Mouse (Mus musculus): ENCODE measurements around the gene Nynrin.

GRCm38 (mm10) chr14:55826142-55826541 is 27.7 kb upstream of the Nynrin start:
- no peak for TF ChIP-seq CTCF (IDR thresholded peaks at IDR 0.05 in 2 of 3, conservative IDR thresholded peaks at IDR 0.05 in 1 of 3; ENCODE audit: control insufficient read depth in 1 of 3, insufficient read depth in 1 of 3, low read depth in 2 of 3, low read length in 3 of 3, poor library complexity in 1 of 3, severe bottlenecking in 1 of 3)
- no peak for TF ChIP-seq HCFC1 (IDR thresholded peaks at IDR 0.05; ENCODE audit: low read depth, low read length)
- no peak for TF ChIP-seq ZNF384 (IDR thresholded peaks at IDR 0.05; ENCODE audit: low read depth, low read length)
- TF ChIP-seq MAX (IDR thresholded peaks at IDR 0.05; ENCODE audit: low read length), result no peak

Data from MEL (cell line).